Mouse (Mus musculus) left cerebral cortex, postnatal 25 days (tissue): ENCODE results near the gene Gm30083. TPM values are rescaled to one million over a fixed set of nuclear protein-coding genes. Genes with fewer than 3 reads are reported as not detected.

Experiments
- DNase-seq, 2 experiments: peaks; one replicate each; pipeline ENCODE4 v3.0.0; 2022; ENCODE audit warnings: low spot score in 2 of 2, mixed read lengths in 1 of 2
- intact Hi-C: fragments of 180-260 bp; cut with DNase I; formaldehyde crosslinking; loops from one replicate; pipeline ENCODE4 v1.15.1; 2025
- total RNA-seq, 2 experiments: library from RNA; stranded (reverse); gene quantifications; 2 replicates each; pipeline ENCODE4 v1.2.3; 2021

The Gm30083 gene
- total RNA-seq, 2 experiments from 2014 or later, result not detected

GRCm38 (mm10) chr14:33972679-33973078 lies 42.3 kb downstream of the Gm30083 start:
- no peak for DNase-seq
- intact Hi-C loops, result no loop called here

DNA sequence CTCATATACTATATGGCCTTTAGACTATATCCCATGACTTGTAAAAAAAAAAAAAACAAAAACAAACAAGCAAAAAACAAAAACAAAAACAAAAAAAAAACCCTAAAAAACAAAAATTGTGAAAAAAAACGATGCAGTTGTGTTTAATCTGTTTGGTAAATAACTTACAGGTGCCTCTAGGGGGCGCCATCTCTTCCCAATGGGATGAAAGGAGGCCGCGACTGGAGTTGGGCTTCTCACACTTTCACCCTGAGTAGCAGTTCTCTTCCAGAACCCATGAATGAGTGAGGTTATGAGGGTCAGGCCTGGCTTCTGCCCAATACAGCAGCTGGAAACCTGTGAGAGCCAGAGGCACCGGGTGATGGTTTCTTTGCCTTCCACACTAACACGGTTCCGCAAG lies 49.3 kb downstream of the Gm30083 start:
- DNase-seq, result no peak
- intact Hi-C loops, result no loop called here

DNA sequence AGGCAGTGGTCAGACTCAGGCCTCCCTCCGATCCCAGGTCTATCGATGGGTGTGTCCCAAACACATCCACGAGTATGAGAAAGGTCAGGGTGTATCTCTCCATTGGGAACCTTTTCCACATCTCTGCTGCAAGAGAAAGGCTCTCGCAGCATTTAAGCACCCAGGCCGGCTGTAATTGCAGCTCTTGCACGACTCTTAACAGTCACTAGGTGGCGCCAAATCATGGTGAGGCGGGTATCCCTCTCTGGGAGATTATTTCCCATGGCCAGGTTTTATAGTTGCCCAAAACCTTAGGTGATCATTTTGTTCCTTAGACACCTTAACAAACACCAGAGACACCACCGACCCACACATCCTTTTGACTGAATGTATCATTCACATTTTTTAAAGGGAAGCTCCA lies 55.6 kb downstream of the Gm30083 start:
- DNase-seq, result peak; percentile 63 to 69
- intact Hi-C loops, result no loop called here

DNA sequence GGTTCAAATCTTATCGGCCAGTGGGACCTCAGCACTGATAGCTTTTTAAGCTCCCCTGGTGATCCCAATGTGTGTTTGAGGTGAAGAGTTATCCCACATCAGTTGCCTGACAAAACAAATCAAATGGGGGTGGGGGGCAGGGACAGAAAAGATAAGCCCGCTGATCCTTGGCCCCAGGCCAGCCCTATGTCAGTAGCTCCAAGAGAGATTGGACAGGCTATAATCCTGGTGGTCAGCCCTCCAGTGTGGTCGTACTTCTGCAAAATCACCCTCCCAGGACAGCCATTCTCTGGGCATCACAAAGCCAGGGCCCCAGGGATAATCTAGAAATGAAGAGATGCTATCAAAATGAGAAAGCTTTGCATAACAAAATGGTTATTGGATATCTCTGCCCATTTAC lies 56.1 kb downstream of the Gm30083 start:
- intact Hi-C loops, result no loop called here
- DNase-seq, result no peak

GRCm38 (mm10) chr14:33958186-33958585 lies 56.8 kb downstream of the Gm30083 start:
- intact Hi-C loops, result no loop called here
- DNase-seq, result peak in 1 of 2 experiments; percentile 55

DNA sequence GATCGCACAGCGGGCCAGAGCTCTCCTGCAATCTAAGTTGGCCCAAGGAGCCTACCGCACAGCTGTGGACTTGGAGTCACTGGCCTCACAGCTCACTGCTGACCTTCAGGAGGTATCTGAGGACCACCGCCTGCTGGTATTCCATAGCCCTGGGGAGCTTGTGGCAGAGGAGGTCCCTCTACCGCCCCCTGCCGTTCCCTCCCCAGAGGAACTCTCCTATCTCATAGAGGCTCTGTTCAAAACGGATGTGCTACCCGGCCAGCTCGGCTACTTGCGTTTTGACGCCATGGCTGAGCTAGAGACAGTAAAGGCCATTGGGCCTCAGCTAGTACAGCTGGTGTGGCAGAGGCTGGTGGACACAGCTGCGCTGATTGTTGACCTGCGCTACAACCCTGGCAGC lies 58.9 kb downstream of the Gm30083 start:
- intact Hi-C loops, result no loop called here
- DNase-seq, result no peak

GRCm38 (mm10) chr14:33953761-33954160 lies 61.2 kb downstream of the Gm30083 start, which contains the start of gene Rbp3:
TSS of gene Rbp3 (plus strand) at chr14:33954003.
- DNase-seq, result no peak
- intact Hi-C loops, result no loop called here

DNA sequence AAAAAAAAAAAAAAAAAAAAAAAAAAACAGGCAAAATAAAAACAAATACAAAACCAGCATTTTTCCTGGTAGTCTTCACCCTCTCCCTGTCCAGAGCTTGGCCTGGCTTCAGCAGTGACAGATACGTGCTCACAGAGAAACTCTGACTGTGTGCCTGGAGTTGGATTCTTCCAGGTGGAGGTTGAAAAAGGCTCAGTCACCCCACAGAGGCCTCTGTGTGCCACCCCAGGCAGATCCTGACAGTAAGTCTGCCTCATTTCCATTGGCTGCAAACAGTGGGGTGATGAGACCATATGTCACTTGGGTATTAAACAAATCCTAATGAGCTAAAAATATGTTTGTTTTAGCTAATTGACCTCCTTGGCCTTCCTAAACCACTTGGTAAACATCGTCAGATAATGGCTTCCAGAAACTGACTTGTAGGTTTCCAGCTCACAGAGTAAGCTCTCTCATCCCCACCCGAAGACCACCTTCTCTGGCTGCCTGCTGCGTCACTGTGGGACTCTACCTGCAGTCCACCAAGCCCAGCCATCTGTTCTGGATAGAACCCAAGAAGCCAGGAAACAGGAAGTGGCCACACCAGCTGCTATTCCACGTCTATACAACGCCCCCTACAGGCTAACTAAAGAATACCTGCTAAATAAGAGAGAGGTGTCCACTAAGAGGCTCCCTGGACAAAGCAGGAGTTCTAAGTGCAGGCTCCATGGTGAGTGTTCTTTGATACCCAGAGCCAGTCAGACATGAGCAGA lies 62.6 kb downstream of the Gm30083 start:
- DNase-seq, result no peak
- intact Hi-C loops, result no loop called here

- DNase-seq, result no peak
- intact Hi-C loops, result no loop called here
These were observed 68.9 kb downstream of the Gm30083 start for GRCm38 (mm10) chr14:33946125-33946524.

- intact Hi-C loops, result no loop called here
- no peak for DNase-seq
These were observed 72.8 kb downstream of the Gm30083 start for GRCm38 (mm10) chr14:33942222-33942621.

DNA sequence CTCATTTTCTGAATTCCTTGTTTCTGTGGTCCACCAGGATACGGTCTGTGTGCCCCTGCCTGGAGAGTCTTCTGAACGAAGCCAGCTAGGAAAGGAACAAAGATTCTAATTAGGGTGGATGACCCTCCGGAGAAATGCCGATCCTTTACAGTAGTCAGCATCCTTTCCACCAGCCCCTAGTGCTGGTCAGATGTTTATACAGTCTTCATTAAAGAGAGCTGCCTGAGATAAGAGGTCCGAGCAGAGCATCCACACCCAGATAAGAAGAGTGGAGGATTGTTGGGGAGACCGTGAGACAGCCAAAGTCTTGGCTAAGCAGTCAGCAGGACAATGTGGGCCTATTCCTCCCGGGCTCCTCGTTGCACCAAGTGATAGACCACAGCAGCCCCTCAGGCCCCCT lies 74.2 kb downstream of the Gm30083 start, which contains the start of gene Gdf2:
Gene Gdf2 (plus strand): TSS at position 301 of the 400 bp plus-strand sequence.
- intact Hi-C loops, result no loop called here
- no peak for DNase-seq

DNA sequence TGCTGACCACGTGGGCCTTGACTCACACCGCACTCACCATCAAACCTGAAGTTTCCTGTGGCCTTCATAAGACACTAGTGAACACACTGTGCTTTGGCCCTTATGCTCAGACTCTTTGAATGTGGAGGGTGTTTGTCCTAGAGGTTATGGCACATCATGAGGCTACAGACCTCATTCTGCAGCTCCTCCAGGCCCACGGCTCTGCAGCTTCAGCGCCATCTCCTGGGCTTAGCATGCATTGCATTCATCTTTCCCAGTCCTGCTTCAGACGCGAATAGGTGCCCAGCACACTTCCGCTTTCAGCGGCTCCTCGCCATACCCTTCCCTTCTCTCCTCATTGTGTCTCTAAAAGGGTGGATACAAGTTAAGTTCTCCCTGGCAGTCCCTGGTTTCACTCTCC lies 75.9 kb downstream of the Gm30083 start:
- DNase-seq, result peak; percentile 69 to 75
- intact Hi-C loops, result no loop called here

Other genes starting within 250 kb of the Gm30083 start
- 1 to 10 TPM; 3.4 to 3.9 TPM for gene Gdf10, start 91.6 kb downstream of the Gm30083 start, total RNA-seq
- not detected for gene Gdf2, start 74.1 kb downstream of the Gm30083 start, total RNA-seq
- under 1 TPM in 1 of 2 experiments, not detected in 1; 0.09 TPM for gene Rbp3, start 61.2 kb downstream of the Gm30083 start, total RNA-seq
- 1 to 10 TPM; 3.5 to 4.8 TPM for gene Zfp488, start 36.4 kb downstream of the Gm30083 start, total RNA-seq
- not detected for gene Gm5460, start 1.6 kb upstream of the Gm30083 start, total RNA-seq
- not detected for gene Antxrl, start 37.5 kb upstream of the Gm30083 start, total RNA-seq
- 1 to 10 TPM in 1 of 2 experiments, under 1 TPM in 1; 0.87 to 1.1 TPM for gene Anxa8, start 70.8 kb upstream of the Gm30083 start, total RNA-seq
- not detected for gene A630023A22Rik, start 87.6 kb upstream of the Gm30083 start, total RNA-seq
- gene Npy4r, start 137.3 kb upstream of the Gm30083 start, total RNA-seq, result not detected
- 1 to 10 TPM; 2.3 to 3.3 TPM for gene Gprin2, start 186.5 kb upstream of the Gm30083 start, total RNA-seq
- gene Syt15, start 204.4 kb upstream of the Gm30083 start, total RNA-seq, result under 1 TPM; 0.71 to 0.96 TPM